13 mouse cellular contexts compared by ENCODE assay signal in genomic region chr9:60625895-60626294, GRCm38 (mm10).
DNase-seq lines count a peak whose midpoint lies in the region; ATAC-seq and TF ChIP-seq lines count a peak whose summit lies in the region.
"Had no signal": no experiment of that assay in that cellular context is flagged by ENCODE, and none has a peak within 500 bp of the region (broad histone marks: within the 10 kb centered on the region; RNA-seq: fewer than 3 reads in every experiment).

No protein-coding gene starts in this region.

- no peak for TF ChIP-seq CTCF in kidney, adult 2 months (conservative IDR thresholded peaks at IDR 0.05; ENCODE audit: insufficient read depth, insufficient read length, low read depth, low read length)

- no peak overlapping the region for H3K4me2 ChIP-seq in forebrain, embryonic 14.5 days (ENCODE audit: low read length)
- no peak overlapping the region for H3K4me2 ChIP-seq in forebrain, embryonic 12.5 days
- H3K4me2 ChIP-seq in hindbrain, embryonic 15.5 days, result no peak overlapping the region
- H3K4me2 ChIP-seq: neural tube, embryonic 12.5 days had no signal

- TF ChIP-seq POLR2A in kidney, adult 2 months (IDR thresholded peaks at IDR 0.05; ENCODE audit: low read depth, low read length), result no peak

- H3K36me3 ChIP-seq in forebrain, embryonic 14.5 days (ENCODE audit: control insufficient read depth, insufficient read depth, low read length), result 0 out of 2 replicates have a peak, but pooled peaks cover under 1% of the 10 kb centered on the region
- H3K36me3 ChIP-seq in forebrain, embryonic 12.5 days (replicated peaks), result no peaks in the 10 kb centered on the region
- H3K36me3 ChIP-seq in hindbrain, embryonic 15.5 days, result no peaks in the 10 kb centered on the region
- no peaks in the 10 kb centered on the region for H3K36me3 ChIP-seq in kidney, adult 2 months (ENCODE audit: control insufficient read depth, insufficient read depth, low read length)
- H3K36me3 ChIP-seq: neural tube, embryonic 12.5 days had no signal

- H3K27ac ChIP-seq in forebrain, embryonic 14.5 days (ENCODE audit: low read depth, low read length), result peak overlapping the region; percentile 28; the same call in 1 of the 2 replicates
- no peak overlapping the region for H3K27ac ChIP-seq in forebrain, embryonic 12.5 days
- H3K27ac ChIP-seq in hindbrain, embryonic 15.5 days (replicated peaks), result peak overlapping the region; percentile 62
- no peak overlapping the region for H3K27ac ChIP-seq in kidney, adult 2 months (ENCODE audit: insufficient read depth, low read depth, low read length)
- H3K27ac ChIP-seq: neural tube, embryonic 12.5 days had no signal

- H3K4me1 ChIP-seq in forebrain, embryonic 14.5 days (ENCODE audit: control insufficient read depth, insufficient read depth, low read length), result peaks cover 20% of the 10 kb centered on the region
- H3K4me1 ChIP-seq in forebrain, embryonic 12.5 days, result peaks cover 14% of the 10 kb centered on the region
- peaks cover 23% of the 10 kb centered on the region for H3K4me1 ChIP-seq in hindbrain, embryonic 15.5 days (replicated peaks)
- no peaks in the 10 kb centered on the region for H3K4me1 ChIP-seq in kidney, adult 2 months (ENCODE audit: control insufficient read depth, insufficient read depth, low read length)

- 60% methylated on average over 1 of the region's 2 CpGs for WGBS in forebrain, embryonic 14.5 days
- 38% methylated on average over 2 of the region's 2 CpGs for WGBS in forebrain, embryonic 12.5 days
- 86% methylated on average over 1 of the region's 2 CpGs for WGBS in hindbrain, embryonic 15.5 days
- WGBS in kidney, adult 2 months, result 63% methylated on average over 2 of the region's 2 CpGs

- H3K9ac ChIP-seq in forebrain, embryonic 14.5 days (ENCODE audit: low read length), result 0 out of 2 replicates have a peak overlapping the region, but pooled peaks have one; percentile 2
- H3K9ac ChIP-seq in forebrain, embryonic 12.5 days, result no peak overlapping the region
- no peak overlapping the region for H3K9ac ChIP-seq in hindbrain, embryonic 15.5 days
- H3K9ac ChIP-seq: neural tube, embryonic 12.5 days had no signal

- H3K4me3 ChIP-seq in forebrain, embryonic 14.5 days (ENCODE audit: low read depth, low read length), result no peak overlapping the region
- no peak overlapping the region for H3K4me3 ChIP-seq in forebrain, embryonic 12.5 days (replicated peaks)
- H3K4me3 ChIP-seq in hindbrain, embryonic 15.5 days, result no peak overlapping the region
- H3K4me3 ChIP-seq in kidney, adult 2 months (ENCODE audit: insufficient read depth, low read depth, low read length), result no peak overlapping the region
- H3K4me3 ChIP-seq: erythroblast, embryonic 14.5 days; neural tube, embryonic 12.5 days had no signal

- peak; percentile 33 for DNase-seq in forebrain, embryonic 14.5 days (ENCODE audit: low spot score)
- peak; percentile 52 for DNase-seq in right cerebral cortex, adult 18-20 months
- DNase-seq in right cerebral cortex, postnatal 4 days, result no peak
- DNase-seq in right cerebral cortex, postnatal 14 days, result peak; percentile 20
- DNase-seq in frontal cortex, postnatal 25 days (ENCODE audit: low spot score in 2 of 2), result no peak
- no peak for DNase-seq in kidney, adult 2 months
- DNase-seq: layer of hippocampus, postnatal 36 days; lung, postnatal 10 days had no signal

- no peaks in the 10 kb centered on the region for H3K9me3 ChIP-seq in forebrain, embryonic 14.5 days (replicated peaks; ENCODE audit: control insufficient read depth, low read length)
- H3K9me3 ChIP-seq in forebrain, embryonic 12.5 days, result no peaks in the 10 kb centered on the region
- H3K9me3 ChIP-seq in hindbrain, embryonic 15.5 days, result no peaks in the 10 kb centered on the region
- H3K9me3 ChIP-seq: neural tube, embryonic 12.5 days had no signal

- no peak for ATAC-seq in forebrain, embryonic 14.5 days
- no peak for ATAC-seq in forebrain, embryonic 12.5 days (ENCODE audit: low FRiP score)
- peak; percentile 56 for ATAC-seq in hindbrain, embryonic 15.5 days (ENCODE audit: low FRiP score, low read depth)
- ATAC-seq: intestine, embryonic 16.5 days had no signal

- H3K27me3 ChIP-seq in forebrain, embryonic 14.5 days (replicated peaks; ENCODE audit: control insufficient read depth, insufficient read depth, low read length), result no peaks in the 10 kb centered on the region
- H3K27me3 ChIP-seq in forebrain, embryonic 12.5 days, result no peaks in the 10 kb centered on the region
- H3K27me3 ChIP-seq in hindbrain, embryonic 15.5 days, result no peaks in the 10 kb centered on the region
- no peaks in the 10 kb centered on the region for H3K27me3 ChIP-seq in kidney, adult 2 months (replicated peaks; ENCODE audit: control insufficient read depth, insufficient read depth, low read length)
- H3K27me3 ChIP-seq: neural tube, embryonic 12.5 days had no signal

Comparison
In these comparisons a context has a peak if more than half of its experiments do, and no peak if none do; other contexts are left out.
1. DNase-seq: peak in forebrain, embryonic 14.5 days (single experiment), right cerebral cortex, adult 18-20 months (single experiment) and right cerebral cortex, postnatal 14 days (single experiment); none in right cerebral cortex, postnatal 4 days (single experiment), frontal cortex, postnatal 25 days (0 of 2) and kidney, adult 2 months (single experiment).
2. H3K27ac ChIP-seq: peak in forebrain, embryonic 14.5 days (single experiment) and hindbrain, embryonic 15.5 days (single experiment); none in forebrain, embryonic 12.5 days (single experiment) and kidney, adult 2 months (single experiment).